Mouse (Mus musculus) embryonic fibroblast, embryonic 13.5 days (primary cell): ENCODE measurements around the gene Gstp2.

Experiments
- CTCF ChIP-seq: IDR thresholded peaks from 2 replicates; pipeline ENCODE4 v1.5.1; 2011; ENCODE audit warnings: mild to moderate bottlenecking, control low read depth, low read length, moderate library complexity, borderline replicate concordance; ENCODE audit not compliant: insufficient read depth
- POLR2A ChIP-seq: IDR thresholded peaks from 2 replicates; pipeline ENCODE4 v1.6.1; 2011; ENCODE audit warnings: low read depth, mild to moderate bottlenecking, control low read depth, low read length, moderate library complexity

DNA sequence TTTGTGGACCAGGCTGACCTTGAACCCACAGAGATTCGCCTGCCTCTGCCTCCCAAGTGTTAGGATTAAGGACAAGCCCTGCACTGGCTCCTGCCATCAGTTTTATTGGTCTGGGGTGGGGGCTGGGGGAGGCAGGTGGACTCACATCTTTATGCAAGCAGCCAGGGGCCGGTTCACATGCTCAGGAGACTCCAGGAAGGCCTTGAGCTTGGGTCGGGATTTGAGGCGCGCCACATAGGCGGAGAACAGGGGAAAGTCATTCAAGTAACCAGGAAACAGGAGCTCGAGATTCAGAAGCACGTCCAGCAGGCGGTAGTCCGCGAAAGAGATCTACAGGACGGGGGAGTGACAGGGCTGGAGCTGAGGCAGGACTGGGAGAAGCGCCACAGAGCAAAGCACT is 11.6 kb upstream of the Gstp2 start:
- TF ChIP-seq POLR2A, result no peak
- no peak for TF ChIP-seq CTCF
